Mouse (Mus musculus) heart, postnatal 10 days (tissue): ENCODE measurements around the gene Arl8b. TPM values are rescaled to one million over a fixed set of nuclear protein-coding genes. Genes with fewer than 3 reads are reported as not detected.

Experiments used
- DNase-seq, 2 experiments: peaks; one replicate each; pipeline ENCODE4 v3.0.0; 2021
- intact Hi-C: fragments of 180-260 bp; cut with DNase I; formaldehyde crosslinking; loops from one replicate; pipeline ENCODE4 v1.15.1; 2025
- total RNA-seq, 2 experiments: library from RNA; stranded (reverse); gene quantifications; 2 replicates each; pipeline ENCODE4 v1.2.3; 2021

Gene Arl8b
- total RNA-seq, 2 experiments from 2014 or later, result 83.3 to 90.7 TPM

GRCm38 (mm10) chr6:108783184-108783881, 434 bp downstream of the Arl8b start:
- peak; percentile 43 to 58 for DNase-seq
- intact Hi-C loops, result no loop called here

- no peak for DNase-seq
- intact Hi-C loops, result loop anchor here (2.0 kb wide), 1 partner anchor 45 kb away; the partner anchor contains the start of gene Edem1
Measured at GRCm38 (mm10) chr6:108784056-108784455, 1.2 kb downstream of the Arl8b start.

GRCm38 (mm10) chr6:108784796-108785195, 1.9 kb downstream of the Arl8b start:
- intact Hi-C loops, result loop anchor here (2.0 kb wide), 1 partner anchor 44 kb away; the partner anchor contains the start of gene Edem1
- no peak for DNase-seq

- intact Hi-C loops, result loop anchor here (2.0 kb wide), 1 partner anchor 43 kb away; the partner anchor contains the start of gene Edem1
- DNase-seq, result no peak
Measured at GRCm38 (mm10) chr6:108785551-108785950, 2.7 kb downstream of the Arl8b start.

- intact Hi-C loops, result no loop called here
- no peak for DNase-seq
Measured at GRCm38 (mm10) chr6:108791498-108791897, 8.6 kb downstream of the Arl8b start.

GRCm38 (mm10) chr6:108795912-108796311, 13.0 kb downstream of the Arl8b start:
- DNase-seq, result no peak
- intact Hi-C loops, result no loop called here

- intact Hi-C loops, result no loop called here
- peak; percentile 19 to 25 for DNase-seq
Measured at GRCm38 (mm10) chr6:108796706-108797105, 13.8 kb downstream of the Arl8b start.

GRCm38 (mm10) chr6:108805194-108805593, 22.3 kb downstream of the Arl8b start:
- intact Hi-C loops, result no loop called here
- peak in 1 of 2 experiments; percentile 17 for DNase-seq

GRCm38 (mm10) chr6:108805871-108806270, 23.0 kb downstream of the Arl8b start:
- no peak for DNase-seq
- intact Hi-C loops, result no loop called here

- intact Hi-C loops, result no loop called here
- DNase-seq, result no peak
Measured at GRCm38 (mm10) chr6:108807446-108807845, 24.5 kb downstream of the Arl8b start.

- intact Hi-C loops, result no loop called here
- DNase-seq, result no peak
Measured at GRCm38 (mm10) chr6:108808786-108809185, 25.9 kb downstream of the Arl8b start.

GRCm38 (mm10) chr6:108810237-108810636, 27.3 kb downstream of the Arl8b start:
- intact Hi-C loops, result no loop called here
- no peak for DNase-seq

GRCm38 (mm10) chr6:108812134-108812533, 29.2 kb downstream of the Arl8b start:
- no peak for DNase-seq
- intact Hi-C loops, result no loop called here

- intact Hi-C loops, result no loop called here
- no peak for DNase-seq
Measured at GRCm38 (mm10) chr6:108817510-108817909, 34.6 kb downstream of the Arl8b start.

- intact Hi-C loops, result no loop called here
- no peak for DNase-seq
Measured at GRCm38 (mm10) chr6:108824816-108825545, 42.1 kb downstream of the Arl8b start.

GRCm38 (mm10) chr6:108826070-108826469, 43.2 kb downstream of the Arl8b start:
- DNase-seq, result no peak
- intact Hi-C loops, result no loop called here

- no peak for DNase-seq
- intact Hi-C loops, result no loop called here
Measured at GRCm38 (mm10) chr6:108827336-108827920, 44.5 kb downstream of the Arl8b start.

- intact Hi-C loops, result loop anchor here (2.0 kb wide), 1 partner anchor 44 kb away; no protein-coding TSS in a partner anchor
- DNase-seq, result peak; percentile 99
Measured at GRCm38 (mm10) chr6:108828234-108828868, 45.5 kb downstream of the Arl8b start, which contains the start of gene Edem1. TSS of gene Edem1 (plus strand) at chr6:108828641.

- peak in 1 of 2 experiments; percentile 58 for DNase-seq
- intact Hi-C loops, result loop anchor here (2.0 kb wide), 1 partner anchor 44 kb away; no protein-coding TSS in a partner anchor
Measured at GRCm38 (mm10) chr6:108828872-108829271, 46.0 kb downstream of the Arl8b start.
